Mouse (Mus musculus) neutrophil, adult 5-6 weeks (primary cell): ENCODE measurements at regions not wholly inside any gene's neighbourhood (a gene's known extent, or its start where the extent isn't known, plus 50 kb on each side); places are given as distances from the start of the nearest gene placed in this dataset.

Experiments used
- ATAC-seq: fragments of 151-379, 151-347 bp; 2 replicates; pipeline ENCODE4 v1.8.0; 2017; ENCODE audit warnings: mild to moderate bottlenecking, moderate TSS enrichment; ENCODE audit not compliant: insufficient number of reproducible peaks, poor library complexity, low FRiP score, severe bottlenecking; ENCODE audit errors: extremely low read depth

- no peak for ATAC-seq
Observed at GRCm38 (mm10) chr3:19406351-19407151, 221.9 kb downstream of the 1700064H15Rik start.

- no peak for ATAC-seq
Observed at GRCm38 (mm10) chr3:19385675-19386074, 242.8 kb downstream of the 1700064H15Rik start.

GRCm38 (mm10) chr3:19368998-19369397, 259.5 kb downstream of the 1700064H15Rik start:
- ATAC-seq = peak; percentile 39; the same call in 1 of the 2 replicates

- ATAC-seq = no peak
Observed at GRCm38 (mm10) chr3:19367761-19368160, 260.7 kb downstream of the 1700064H15Rik start.
